Mouse (Mus musculus): ENCODE results near the gene Zscan26. TPM values are rescaled to one million over a fixed set of nuclear protein-coding genes. Genes with fewer than 3 reads are reported as not detected.
"Not testable (repeated sequence)": the region's sequence is repeated elsewhere in the genome, so short reads cannot be mapped to it uniquely, and the experiment has no call there.

The Zscan26 gene
- polyA plus RNA-seq (2015; fragmentation: Nextera tagmentation; extraction: Ambion mirVana) = 16.5 and 17.3 TPM in 2 replicates

DNA sequence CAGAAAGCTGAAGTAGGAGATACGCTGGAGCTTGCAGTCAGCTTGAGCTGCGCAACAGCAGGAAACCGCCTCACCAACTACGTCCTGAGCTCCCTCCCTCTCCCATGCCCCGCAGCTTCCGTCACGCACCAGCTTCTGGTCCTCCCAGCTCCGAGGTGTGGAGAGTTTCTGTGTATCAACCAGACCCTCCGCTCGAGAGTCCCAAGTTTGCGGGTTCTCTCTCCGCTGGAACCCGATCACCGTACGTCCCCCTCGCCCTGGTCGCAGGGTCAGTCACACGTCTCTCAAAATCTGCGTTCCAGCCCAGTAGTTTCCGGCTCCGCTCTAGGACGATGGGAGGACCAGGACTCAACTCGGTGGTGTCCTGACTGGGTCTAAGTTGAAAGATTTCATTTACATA, at the start of gene Zscan26:
Zscan26 (minus strand) TSS at position 282 of the 400 bp plus-strand sequence.
- H3K4me3 ChIP-seq (ENCODE audit: low read depth, low read length) = peak within 1 kb of the TSS; percentile 63
- peak; percentile 93 for ATAC-seq (ENCODE audit: low FRiP score, low TSS enrichment)
- H3K27me3 ChIP-seq (ENCODE audit: control insufficient read depth, insufficient read depth, low read length) = no peaks in the 10 kb centered on the region
- H3K36me3 ChIP-seq (ENCODE audit: control insufficient read depth, insufficient read depth, low read length) = no peaks in the 10 kb centered on the region
- no peak for TF ChIP-seq EP300 (optimal IDR thresholded peaks at IDR 0.05)
- peak within 1 kb of the TSS; percentile 87 for H3K27ac ChIP-seq (replicated peaks)
- peak within 1 kb of the TSS; percentile 55 for H3K4me2 ChIP-seq (replicated peaks; ENCODE audit: low read depth)
- H3K4me1 ChIP-seq (replicated peaks; ENCODE audit: control insufficient read depth, insufficient read depth) = no peaks in the 10 kb centered on the region; the same call in 1 of the 2 replicates
- H3K9me3 ChIP-seq (ENCODE audit: control insufficient read depth, low read length) = no peaks in the 10 kb centered on the region
- DNase-seq (ENCODE audit: low spot score) = peak; percentile 91
- H3K9ac ChIP-seq (ENCODE audit: low read length) = peak within 1 kb of the TSS; percentile 70
- WGBS = under 1% methylated on average over 23 of the region's 23 CpGs

DNA sequence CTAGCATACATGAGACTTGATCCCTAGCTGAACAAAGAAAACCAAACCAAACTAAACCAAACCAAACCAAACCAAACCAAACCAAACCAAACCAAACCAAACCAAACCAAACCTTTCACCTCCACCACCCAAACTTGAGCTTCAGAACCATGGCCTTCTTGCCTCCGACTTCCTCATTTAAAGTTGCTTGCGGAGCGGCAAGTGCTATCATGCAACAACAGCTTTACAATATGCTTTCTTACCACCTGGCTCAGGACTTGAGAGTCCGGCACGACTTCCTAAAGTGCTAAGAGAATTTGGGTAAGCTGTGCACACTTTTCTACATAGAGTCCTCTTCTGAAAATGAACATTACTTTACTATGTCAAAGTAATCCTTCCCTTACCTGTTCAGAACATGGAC, 48.8 kb upstream of the Zscan26 start:
- TF ChIP-seq CTCF (IDR thresholded peaks at IDR 0.05; ENCODE audit: low read depth) (no peak), EP300 (optimal IDR thresholded peaks at IDR 0.05) (no peak)
- H3K36me3 ChIP-seq (ENCODE audit: control insufficient read depth, insufficient read depth, low read length) = no peaks in the 10 kb centered on the region
- H3K4me3 ChIP-seq (ENCODE audit: low read depth, low read length) = no peak overlapping the region
- H3K27me3 ChIP-seq (ENCODE audit: control insufficient read depth, insufficient read depth, low read length) = no peaks in the 10 kb centered on the region
- no peak overlapping the region for H3K9ac ChIP-seq (ENCODE audit: low read length)
- no peaks in the 10 kb centered on the region for H3K9me3 ChIP-seq (ENCODE audit: control insufficient read depth, low read length)
- no peak overlapping the region for H3K4me2 ChIP-seq (replicated peaks; ENCODE audit: low read depth)
- WGBS = 86% methylated on average over 5 of the region's 5 CpGs
- no peak overlapping the region for H3K27ac ChIP-seq (replicated peaks)
- no peak for DNase-seq (ENCODE audit: low spot score)
- H3K4me1 ChIP-seq (replicated peaks; ENCODE audit: control insufficient read depth, insufficient read depth) = no peaks in the 10 kb centered on the region
- no peak for ATAC-seq (ENCODE audit: low FRiP score, low TSS enrichment)

DNA sequence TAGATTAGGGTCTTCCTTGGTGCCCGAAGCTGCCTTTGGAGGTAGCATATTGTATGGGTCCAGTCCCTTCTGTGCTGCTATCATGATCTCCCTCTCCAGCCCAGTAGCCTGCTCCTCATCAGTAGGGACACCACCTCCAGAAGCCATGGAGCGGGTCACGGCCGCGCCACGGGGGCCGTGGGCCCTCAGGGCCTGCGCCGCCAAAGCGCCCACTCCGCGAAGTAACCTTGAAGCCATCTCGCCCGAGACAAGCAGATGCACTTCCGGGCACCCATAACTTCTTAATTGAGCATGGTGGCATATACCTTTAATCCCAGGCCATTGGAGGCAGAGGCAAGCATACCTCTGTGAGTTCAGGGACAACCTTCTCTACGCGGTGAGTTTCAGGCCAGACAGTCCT, 47.7 kb upstream of the Zscan26 start, which contains the start of gene Gm11273:
Gm11273 (minus strand) TSS at position 237 of the 400 bp plus-strand sequence.
- not testable (repeated sequence) for H3K27ac ChIP-seq (replicated peaks); H3K9ac ChIP-seq (ENCODE audit: low read length); ATAC-seq (ENCODE audit: low FRiP score, low TSS enrichment); DNase-seq (ENCODE audit: low spot score); H3K4me3 ChIP-seq (ENCODE audit: low read depth, low read length); H3K4me1 ChIP-seq (replicated peaks; ENCODE audit: control insufficient read depth, insufficient read depth); H3K9me3 ChIP-seq (ENCODE audit: control insufficient read depth, low read length); H3K27me3 ChIP-seq (ENCODE audit: control insufficient read depth, insufficient read depth, low read length); H3K4me2 ChIP-seq (replicated peaks; ENCODE audit: low read depth); H3K36me3 ChIP-seq (ENCODE audit: control insufficient read depth, insufficient read depth, low read length)
- 95% methylated on average over 17 of the region's 17 CpGs for WGBS

DNA sequence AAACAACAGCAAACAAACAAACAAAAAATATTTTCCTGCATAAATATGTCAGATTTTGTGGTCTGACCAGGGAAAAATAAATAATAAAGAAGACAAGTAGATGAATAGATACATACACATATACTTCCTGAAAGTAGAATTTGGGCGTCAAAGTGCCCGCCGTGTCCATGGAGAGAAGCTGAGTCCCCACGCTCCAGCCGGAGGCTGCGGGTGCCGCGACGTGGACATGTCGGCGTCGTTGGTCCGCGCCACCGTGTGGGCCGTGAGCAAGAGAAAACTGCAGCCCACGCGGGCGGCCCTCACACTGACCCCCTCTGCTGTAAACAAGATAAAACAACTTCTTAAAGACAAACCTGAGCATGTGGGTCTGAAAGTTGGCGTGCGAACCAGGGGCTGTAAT, 41.5 kb upstream of the Zscan26 start, which contains the start of gene AK157302:
AK157302 (plus strand) TSS at position 144 of the 400 bp plus-strand sequence.
- H3K36me3 ChIP-seq (ENCODE audit: control insufficient read depth, insufficient read depth, low read length) = no peaks in the 10 kb centered on the region
- H3K4me2 ChIP-seq (replicated peaks; ENCODE audit: low read depth) = no peak within 1 kb of the TSS
- H3K4me3 ChIP-seq (ENCODE audit: low read depth, low read length) = no peak within 1 kb of the TSS
- H3K9ac ChIP-seq (ENCODE audit: low read length) = no peak within 1 kb of the TSS
- no peaks in the 10 kb centered on the region for H3K9me3 ChIP-seq (ENCODE audit: control insufficient read depth, low read length)
- WGBS = 94% methylated on average over 21 of the region's 21 CpGs
- H3K27me3 ChIP-seq (ENCODE audit: control insufficient read depth, insufficient read depth, low read length) = no peaks in the 10 kb centered on the region
- no peak for ATAC-seq (ENCODE audit: low FRiP score, low TSS enrichment)
- no peaks in the 10 kb centered on the region for H3K4me1 ChIP-seq (replicated peaks; ENCODE audit: control insufficient read depth, insufficient read depth)
- TF ChIP-seq EP300 (optimal IDR thresholded peaks at IDR 0.05) (no peak), CTCF (IDR thresholded peaks at IDR 0.05; ENCODE audit: low read depth) (no peak)
- no peak for DNase-seq (ENCODE audit: low spot score)
- no peak within 1 kb of the TSS for H3K27ac ChIP-seq (replicated peaks)

DNA sequence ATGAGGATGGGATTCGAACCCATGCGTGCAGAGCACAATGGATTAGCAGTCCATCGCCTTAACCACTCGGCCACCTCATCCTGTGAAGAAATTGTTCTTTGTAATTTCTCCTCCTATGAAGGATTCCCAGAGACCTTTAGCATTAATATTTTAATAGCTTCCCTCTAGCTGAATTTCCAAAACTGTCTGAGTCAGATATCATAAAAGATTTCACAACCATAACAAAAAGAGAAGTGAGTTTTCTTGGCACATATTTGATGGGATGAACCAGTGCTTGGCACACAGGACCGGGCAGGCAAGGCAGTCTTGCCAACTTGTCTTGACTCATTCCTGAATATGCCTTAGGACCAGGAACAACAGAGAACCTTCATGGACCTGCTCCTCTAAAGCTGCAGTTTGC, 39.3 kb upstream of the Zscan26 start:
- H3K4me3 ChIP-seq (ENCODE audit: low read depth, low read length) = no peak overlapping the region
- H3K27ac ChIP-seq (replicated peaks) = no peak overlapping the region
- ATAC-seq (ENCODE audit: low FRiP score, low TSS enrichment) (no peak), DNase-seq (ENCODE audit: low spot score) (no peak)
- no peak overlapping the region for H3K9ac ChIP-seq (ENCODE audit: low read length)
- WGBS = 75% methylated on average over 5 of the region's 5 CpGs
- TF ChIP-seq CTCF (IDR thresholded peaks at IDR 0.05; ENCODE audit: low read depth) (no peak), EP300 (optimal IDR thresholded peaks at IDR 0.05) (no peak)
- no peaks in the 10 kb centered on the region for H3K36me3 ChIP-seq (ENCODE audit: control insufficient read depth, insufficient read depth, low read length)
- no peaks in the 10 kb centered on the region for H3K27me3 ChIP-seq (ENCODE audit: control insufficient read depth, insufficient read depth, low read length)
- no peak overlapping the region for H3K4me2 ChIP-seq (replicated peaks; ENCODE audit: low read depth)
- no peaks in the 10 kb centered on the region for H3K4me1 ChIP-seq (replicated peaks; ENCODE audit: control insufficient read depth, insufficient read depth)
- no peaks in the 10 kb centered on the region for H3K9me3 ChIP-seq (ENCODE audit: control insufficient read depth, low read length)

DNA sequence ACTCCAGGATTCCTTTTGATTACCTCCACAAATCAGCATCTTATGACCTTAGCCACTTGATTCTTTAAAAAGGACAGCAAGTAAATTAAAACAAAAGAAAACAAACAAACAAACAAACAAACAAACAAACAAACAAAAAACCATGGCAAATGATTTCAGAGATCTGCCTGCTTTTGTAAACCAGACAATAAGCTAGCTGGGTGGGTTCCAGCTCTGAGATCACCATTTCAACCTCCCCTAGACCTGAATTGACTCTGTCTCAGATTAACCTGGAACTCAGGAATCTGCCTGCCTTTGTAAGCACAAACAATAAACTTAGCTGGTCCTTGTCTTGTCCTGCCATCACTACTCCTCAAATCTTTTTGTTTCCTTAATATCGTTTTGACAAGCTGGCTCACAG, 33.4 kb upstream of the Zscan26 start:
- H3K4me3 ChIP-seq (ENCODE audit: low read depth, low read length) = no peak overlapping the region
- ATAC-seq (ENCODE audit: low FRiP score, low TSS enrichment) (no peak), DNase-seq (ENCODE audit: low spot score) (no peak)
- H3K4me1 ChIP-seq (replicated peaks; ENCODE audit: control insufficient read depth, insufficient read depth) = no peaks in the 10 kb centered on the region
- no peak overlapping the region for H3K9ac ChIP-seq (ENCODE audit: low read length)
- TF ChIP-seq CTCF (IDR thresholded peaks at IDR 0.05; ENCODE audit: low read depth) = no peak
- TF ChIP-seq EP300 (optimal IDR thresholded peaks at IDR 0.05) = no peak
- WGBS = 85% methylated on average over 1 of the region's 1 CpGs
- H3K27ac ChIP-seq (replicated peaks) = no peak overlapping the region
- H3K4me2 ChIP-seq (replicated peaks; ENCODE audit: low read depth) = no peak overlapping the region
- no peaks in the 10 kb centered on the region for H3K36me3 ChIP-seq (ENCODE audit: control insufficient read depth, insufficient read depth, low read length)
- H3K27me3 ChIP-seq (ENCODE audit: control insufficient read depth, insufficient read depth, low read length) = no peaks in the 10 kb centered on the region
- no peaks in the 10 kb centered on the region for H3K9me3 ChIP-seq (ENCODE audit: control insufficient read depth, low read length)
